Mouse (Mus musculus): ENCODE data around the gene Slc4a4.

DNA sequence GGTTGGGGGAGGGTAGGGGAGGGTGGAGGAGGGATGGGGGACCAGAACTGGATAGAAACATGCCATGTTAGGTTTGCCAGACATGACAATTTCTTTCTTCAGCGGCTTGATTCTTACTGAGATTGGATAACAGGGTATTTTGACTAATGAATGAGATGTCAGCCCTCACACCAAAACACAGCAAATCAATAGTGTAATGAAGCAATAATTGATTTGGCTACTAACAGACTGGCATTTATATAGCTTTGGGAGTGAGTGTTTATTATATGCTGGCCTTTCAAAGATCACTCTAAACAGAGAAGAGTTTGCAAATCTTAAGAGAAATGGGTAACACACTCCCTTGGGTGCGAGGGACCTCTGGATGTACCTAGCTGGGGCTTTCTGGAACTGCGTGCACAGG, 30.6 kb downstream of the Slc4a4 start:
- no peak for TF ChIP-seq CTCF (IDR thresholded peaks at IDR 0.05; ENCODE audit: insufficient read depth, low read depth, low read length)
- TF ChIP-seq POLR2A (IDR thresholded peaks at IDR 0.05; ENCODE audit: insufficient read depth, low read depth, low read length): no peak

Measured in olfactory bulb, adult 2 months (tissue).